Mouse (Mus musculus): ENCODE data around the gene Tigd2.

DNA sequence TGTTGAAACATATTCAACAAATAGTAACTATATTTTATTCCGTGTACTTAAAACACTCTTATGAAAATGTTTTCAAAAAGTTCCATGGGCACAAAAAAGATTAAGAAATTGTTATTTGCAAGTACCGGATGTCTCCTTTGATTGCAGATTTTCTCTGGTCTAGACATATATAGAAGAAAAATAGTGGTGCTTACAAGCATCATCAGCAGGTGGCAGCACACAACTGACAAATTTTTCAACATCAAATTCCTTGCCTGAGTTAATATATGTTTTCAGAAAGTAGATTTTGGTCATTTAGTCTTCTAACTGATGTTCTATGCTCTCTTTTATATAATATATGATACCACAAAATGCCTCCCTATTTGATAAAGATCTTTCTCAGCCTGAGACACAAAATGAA is 41.0 kb downstream of the Tigd2 start:
- no peak for TF ChIP-seq CTCF (IDR thresholded peaks at IDR 0.05; ENCODE audit: control insufficient read depth, insufficient read depth, low read length)
- TF ChIP-seq POLR2A (IDR thresholded peaks at IDR 0.05; ENCODE audit: borderline replicate concordance, control insufficient read depth, low read depth, low read length), result no peak
